Mouse (Mus musculus): Measurements from ENCODE around the gene Gm10192. TPM values are rescaled to one million over a fixed set of nuclear protein-coding genes. Genes with fewer than 3 reads are reported as not detected.

Gene Gm10192
- polyA plus RNA-seq, 1 experiment from 2014 or later, result not detected

GRCm38 (mm10) chr4:97156841-97157345 is 26.1 kb downstream of the Gm10192 start:
- WGBS, result 45% methylated on average over 10 of the region's 10 CpGs
- H3K36me3 ChIP-seq (ENCODE audit: control insufficient read depth, insufficient read depth, low read length), result no peaks in the 10 kb centered on the region
- ATAC-seq (ENCODE audit: low read depth), result no peak
- H3K4me1 ChIP-seq (ENCODE audit: control insufficient read depth, insufficient read depth, low read length), result peaks cover 3% of the 10 kb centered on the region; the same call in 1 of the 2 replicates
- H3K9me3 ChIP-seq (ENCODE audit: control insufficient read depth, low read length), result no peaks in the 10 kb centered on the region
- H3K9ac ChIP-seq (replicated peaks; ENCODE audit: low read depth, low read length), result no peak overlapping the region
- H3K27me3 ChIP-seq (ENCODE audit: control insufficient read depth, insufficient read depth, low read length), result no peaks in the 10 kb centered on the region
- no peak overlapping the region for H3K4me3 ChIP-seq (ENCODE audit: low read depth, low read length)
- no peak overlapping the region for H3K27ac ChIP-seq (ENCODE audit: low read depth, low read length)
- no peak overlapping the region for H3K4me2 ChIP-seq (ENCODE audit: low read depth, low read length)

- Histone ChIP-seq H3K4me1 (ENCODE audit: control insufficient read depth, insufficient read depth, low read length) (peaks cover 3% of the 10 kb centered on the region; the same call in 1 of the 2 replicates), H3K27me3 (ENCODE audit: control insufficient read depth, insufficient read depth, low read length) (no peaks in the 10 kb centered on the region), H3K9me3 (ENCODE audit: control insufficient read depth, low read length) (no peaks in the 10 kb centered on the region), H3K4me2 (ENCODE audit: low read depth, low read length) (no peak overlapping the region), H3K9ac (replicated peaks; ENCODE audit: low read depth, low read length) (no peak overlapping the region), H3K4me3 (ENCODE audit: low read depth, low read length) (no peak overlapping the region), H3K27ac (ENCODE audit: low read depth, low read length) (no peak overlapping the region), H3K36me3 (ENCODE audit: control insufficient read depth, insufficient read depth, low read length) (no peaks in the 10 kb centered on the region)
- no peak for ATAC-seq (ENCODE audit: low read depth)
- 25% methylated on average over 3 of the region's 3 CpGs for WGBS
Measured at GRCm38 (mm10) chr4:97156084-97156483, 26.9 kb downstream of the Gm10192 start.

GRCm38 (mm10) chr4:97153554-97153953 is 29.4 kb downstream of the Gm10192 start:
- H3K36me3 ChIP-seq (ENCODE audit: control insufficient read depth, insufficient read depth, low read length), result no peaks in the 10 kb centered on the region
- H3K27me3 ChIP-seq (ENCODE audit: control insufficient read depth, insufficient read depth, low read length), result no peaks in the 10 kb centered on the region
- no peak overlapping the region for H3K4me3 ChIP-seq (ENCODE audit: low read depth, low read length)
- H3K4me2 ChIP-seq (ENCODE audit: low read depth, low read length), result no peak overlapping the region
- H3K9ac ChIP-seq (replicated peaks; ENCODE audit: low read depth, low read length), result no peak overlapping the region
- no peak for ATAC-seq (ENCODE audit: low read depth)
- H3K27ac ChIP-seq (ENCODE audit: low read depth, low read length), result no peak overlapping the region
- H3K9me3 ChIP-seq (ENCODE audit: control insufficient read depth, low read length), result no peaks in the 10 kb centered on the region
- H3K4me1 ChIP-seq (ENCODE audit: control insufficient read depth, insufficient read depth, low read length), result peaks cover 3% of the 10 kb centered on the region; the same call in 1 of the 2 replicates

- no peak for ATAC-seq (ENCODE audit: low read depth)
- no peak overlapping the region for H3K4me2 ChIP-seq (ENCODE audit: low read depth, low read length)
- H3K9me3 ChIP-seq (ENCODE audit: control insufficient read depth, low read length), result no peaks in the 10 kb centered on the region
- H3K27ac ChIP-seq (ENCODE audit: low read depth, low read length), result no peak overlapping the region
- 94% methylated on average over 2 of the region's 2 CpGs for WGBS
- H3K27me3 ChIP-seq (ENCODE audit: control insufficient read depth, insufficient read depth, low read length), result no peaks in the 10 kb centered on the region
- H3K4me3 ChIP-seq (ENCODE audit: low read depth, low read length), result no peak overlapping the region
- no peaks in the 10 kb centered on the region for H3K36me3 ChIP-seq (ENCODE audit: control insufficient read depth, insufficient read depth, low read length)
- no peak overlapping the region for H3K9ac ChIP-seq (replicated peaks; ENCODE audit: low read depth, low read length)
- H3K4me1 ChIP-seq (ENCODE audit: control insufficient read depth, insufficient read depth, low read length), result no peaks in the 10 kb centered on the region
Measured at GRCm38 (mm10) chr4:97142484-97142883, 40.5 kb downstream of the Gm10192 start.

Data from neural tube, embryonic 14.5 days (tissue).